Mouse (Mus musculus) right cerebral cortex, postnatal 10 days (tissue): ENCODE results near the gene Kat14.

Experiments
- DNase-seq, 2 experiments: peaks; one replicate each; pipeline ENCODE4 v3.0.0; 2021; ENCODE audit warnings: low spot score in 2 of 2

Kat14 gene

DNA sequence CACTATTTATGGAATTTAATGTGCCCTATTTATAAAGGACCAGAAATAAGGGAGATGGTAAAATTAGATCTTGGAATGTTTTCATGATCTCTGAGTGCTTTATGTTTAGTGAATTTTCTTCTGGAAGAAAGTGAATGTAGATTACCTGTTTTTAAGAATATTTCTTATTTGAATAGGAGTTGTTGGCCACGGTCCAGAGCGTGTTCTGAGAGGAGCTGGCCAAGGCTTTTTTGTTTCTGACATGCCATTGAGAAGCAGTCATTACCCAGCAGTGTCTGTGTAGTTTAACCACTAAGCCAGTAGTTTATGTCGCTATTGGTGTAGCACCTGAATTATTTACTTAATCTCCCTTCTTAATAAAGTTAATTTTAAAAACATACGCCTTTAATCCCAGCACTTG, 13.0 kb downstream of the Kat14 start:
- DNase-seq: no peak

GRCm38 (mm10) chr2:144382624-144383138, 13.9 kb downstream of the Kat14 start:
- no peak for DNase-seq

DNA sequence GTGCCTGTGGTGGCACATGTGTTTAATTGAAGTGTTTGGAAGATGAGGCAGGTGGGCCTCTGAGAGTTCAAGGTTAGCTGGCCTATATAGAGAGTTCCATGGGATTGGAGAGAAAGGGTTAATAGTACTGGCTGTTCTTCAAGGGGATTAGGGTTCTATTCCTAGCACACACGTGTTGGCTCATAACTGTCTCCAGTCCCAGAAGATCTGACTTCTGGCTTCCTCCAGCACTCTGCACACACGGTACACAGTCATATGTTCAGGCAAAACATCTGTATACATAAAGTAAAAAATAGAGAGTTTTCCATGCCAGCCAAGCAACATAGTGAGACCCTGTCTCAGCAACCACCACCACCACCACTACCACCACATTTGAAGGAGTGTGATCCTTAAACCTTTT, 17.5 kb downstream of the Kat14 start:
- DNase-seq: no peak

DNA sequence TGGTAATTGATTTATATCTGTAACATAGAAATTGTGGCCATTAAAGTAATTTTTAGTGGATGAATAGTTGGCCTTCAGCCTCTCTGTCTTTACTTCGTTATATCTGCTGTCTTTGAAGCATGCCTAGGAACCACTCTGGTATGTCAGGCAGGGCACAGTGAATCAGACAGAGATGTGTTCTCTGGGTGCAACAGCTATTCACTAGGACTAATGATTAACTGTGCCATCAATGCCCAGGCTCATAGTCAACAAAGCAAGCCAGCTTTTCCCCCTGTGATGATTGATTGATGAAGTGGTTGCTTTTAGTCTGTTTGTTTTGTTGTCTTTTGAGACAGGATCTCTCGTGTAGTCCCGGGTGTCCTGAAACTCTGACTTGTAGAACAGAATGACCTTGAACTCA, 19.6 kb downstream of the Kat14 start:
- no peak for DNase-seq

DNA sequence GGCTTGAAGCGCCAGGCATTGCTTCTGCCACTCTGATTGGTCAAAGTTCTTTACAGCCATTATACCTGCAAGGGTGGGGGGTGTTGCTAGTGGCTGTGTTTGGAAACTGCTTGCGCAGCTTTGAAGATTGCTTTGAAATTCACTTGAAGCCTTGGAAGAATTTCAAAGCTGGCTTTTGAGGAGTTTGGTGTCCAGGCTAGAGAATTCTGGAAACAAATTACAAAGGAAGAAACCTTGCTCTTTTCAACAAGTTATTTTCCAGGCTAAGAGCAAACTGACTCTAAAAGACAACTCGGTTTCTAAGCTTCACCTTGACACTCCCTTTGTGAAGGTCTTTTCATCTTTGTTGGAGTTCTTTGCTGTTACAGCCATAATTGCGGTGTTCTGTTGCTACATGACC, 30.7 kb downstream of the Kat14 start:
- no peak for DNase-seq

- no peak for DNase-seq
Measured at GRCm38 (mm10) chr2:144400659-144401058, 31.9 kb downstream of the Kat14 start.

- no peak for DNase-seq
Measured at GRCm38 (mm10) chr2:144409037-144409436, 40.3 kb downstream of the Kat14 start.

GRCm38 (mm10) chr2:144410603-144411002, 41.8 kb downstream of the Kat14 start:
- DNase-seq: peak; percentile 52 to 53

DNA sequence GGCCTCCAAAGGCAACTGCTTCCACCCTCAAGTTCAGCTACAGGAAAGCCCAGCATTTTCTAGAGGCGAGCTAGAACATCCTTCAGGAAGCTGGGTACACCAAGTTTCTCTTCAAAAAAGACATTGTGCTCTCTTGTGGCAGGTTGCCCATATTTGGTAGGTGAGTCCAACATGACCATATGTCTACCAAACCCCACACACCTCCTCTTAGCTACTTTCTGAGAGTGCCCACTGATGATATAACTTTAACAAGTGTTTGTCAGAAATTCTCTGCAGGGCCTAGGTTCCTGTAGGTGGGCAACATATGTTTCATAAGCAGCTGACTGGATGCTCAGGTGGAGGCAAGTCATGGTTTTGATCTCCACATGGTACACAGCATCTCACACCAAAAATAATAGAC, 45.9 kb downstream of the Kat14 start:
- no peak for DNase-seq

DNA sequence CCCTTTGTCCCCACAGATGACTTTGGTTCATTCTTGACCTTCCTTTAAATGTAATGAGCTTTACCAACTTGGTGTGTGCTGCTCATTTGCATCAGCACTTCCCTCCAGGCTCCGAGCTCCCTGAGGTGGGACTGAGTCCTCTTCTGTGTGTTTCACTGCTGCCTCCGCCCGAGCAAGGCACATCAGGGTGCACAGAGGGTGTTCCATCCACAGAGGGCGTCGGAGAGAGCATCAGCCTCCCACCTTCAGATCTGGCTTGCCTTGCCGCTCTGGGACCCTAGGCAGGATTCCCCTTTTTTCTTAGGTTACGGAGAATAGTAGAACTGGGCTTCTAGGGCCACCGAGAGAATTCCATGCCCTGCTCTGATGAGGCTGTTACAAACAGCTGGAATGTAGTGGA, 48.1 kb downstream of the Kat14 start:
- DNase-seq: no peak

- no peak for DNase-seq
Measured at GRCm38 (mm10) chr2:144418062-144418461, 49.3 kb downstream of the Kat14 start.

DNA sequence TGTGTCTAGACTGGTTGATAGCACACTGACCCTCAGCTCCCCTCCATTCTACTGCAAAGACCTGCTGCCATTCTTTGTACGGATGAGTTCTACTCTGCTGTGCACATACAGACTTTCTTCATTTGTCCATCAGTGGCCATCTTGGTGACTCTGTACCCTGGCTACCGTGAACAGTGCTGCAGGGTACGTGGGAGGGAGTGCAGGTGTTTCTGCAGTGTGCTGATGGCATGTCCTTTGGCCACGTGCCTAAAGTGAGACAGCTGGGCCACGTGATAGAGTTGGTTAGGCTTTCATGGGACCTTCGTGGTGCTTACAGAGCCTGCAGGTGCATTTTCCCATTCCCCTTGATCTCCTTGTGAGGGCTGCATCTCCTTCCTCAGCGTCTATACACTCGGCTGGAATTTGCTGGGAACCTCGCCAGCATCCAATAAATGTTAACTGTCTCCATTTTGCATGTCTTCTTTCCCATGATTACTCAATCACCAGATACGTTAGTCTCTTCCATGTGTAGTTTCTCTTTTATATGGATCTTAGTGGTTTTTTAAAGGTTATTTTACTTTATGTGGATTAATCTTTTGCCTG, 53.4 kb downstream of the Kat14 start:
- no peak for DNase-seq

- DNase-seq: no peak
Measured at GRCm38 (mm10) chr2:144425761-144426160, 57.0 kb downstream of the Kat14 start.

GRCm38 (mm10) chr2:144427852-144428251, 59.1 kb downstream of the Kat14 start:
- DNase-seq: no peak

- no peak for DNase-seq
Measured at GRCm38 (mm10) chr2:144428659-144429058, 59.9 kb downstream of the Kat14 start.

DNA sequence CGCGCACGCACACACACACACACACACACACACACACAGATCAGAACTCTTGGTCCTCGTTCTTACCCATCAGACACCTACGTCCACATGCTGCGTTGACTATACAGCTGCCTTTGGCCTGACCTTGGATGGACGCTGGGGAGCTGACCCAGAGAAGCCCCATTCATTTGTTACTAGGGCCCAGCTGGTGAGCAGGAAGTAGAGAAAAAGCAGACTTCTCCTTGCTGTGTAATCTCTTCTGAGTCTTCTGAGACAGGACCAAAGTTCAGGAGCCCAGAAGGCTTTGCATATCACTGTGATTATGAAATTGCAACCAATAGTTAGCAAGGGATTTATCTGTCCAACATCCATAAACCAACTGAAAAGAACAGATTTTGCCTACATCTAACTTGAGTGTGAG, 60.4 kb downstream of the Kat14 start:
- no peak for DNase-seq

- no peak for DNase-seq
Measured at GRCm38 (mm10) chr2:144431286-144431825, 62.6 kb downstream of the Kat14 start.

- DNase-seq: peak; percentile 64 to 84
Measured at GRCm38 (mm10) chr2:144435679-144436078, 66.9 kb downstream of the Kat14 start.

DNA sequence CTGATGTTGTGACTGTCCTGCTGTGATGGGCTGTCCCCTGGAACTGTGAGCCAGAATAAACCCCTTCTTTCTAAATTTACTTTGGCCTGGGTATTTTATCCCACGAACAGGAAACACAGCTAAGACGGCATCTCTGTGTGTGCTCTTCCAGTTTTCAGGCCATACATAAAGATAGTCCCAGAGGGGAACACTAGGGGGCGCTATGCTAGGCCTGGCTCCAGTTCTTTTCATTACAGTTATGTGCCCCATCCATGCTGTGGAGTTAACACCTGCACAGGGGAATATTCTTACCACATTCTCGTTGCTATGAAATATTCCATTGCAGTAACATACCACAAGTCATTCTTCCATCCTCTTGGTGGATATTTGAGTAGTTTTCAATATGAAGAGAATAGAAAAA, 69.6 kb downstream of the Kat14 start:
- DNase-seq: no peak

- no peak for DNase-seq
Measured at GRCm38 (mm10) chr2:144439191-144439700, 70.5 kb downstream of the Kat14 start.

DNA sequence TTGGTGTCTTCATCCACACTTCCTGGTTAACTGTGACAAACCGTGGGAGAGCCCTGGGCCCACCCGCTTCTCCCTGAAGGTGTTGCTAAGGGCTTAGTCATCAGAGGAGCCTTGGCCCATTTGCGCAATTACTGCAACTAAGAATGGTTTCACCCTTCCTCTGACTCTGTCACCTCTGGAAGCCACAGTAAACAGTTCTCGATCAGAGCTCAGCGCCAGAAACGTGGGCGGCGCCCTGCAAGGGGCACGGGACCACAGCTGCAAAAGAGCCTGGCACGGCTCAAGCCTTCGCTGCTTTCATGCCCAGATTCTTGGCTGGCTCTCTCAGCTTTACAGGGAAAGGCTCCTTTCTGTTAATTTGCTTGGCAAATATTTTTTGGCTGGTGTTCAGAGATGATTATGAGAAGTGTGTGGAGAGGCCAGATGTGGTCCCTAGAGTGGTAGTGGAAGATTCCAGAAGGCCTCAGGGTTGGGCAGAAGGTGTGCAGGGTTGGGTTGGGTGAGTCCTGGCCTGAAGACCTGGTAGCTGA, 72.7 kb downstream of the Kat14 start:
- peak in 1 of 2 experiments; percentile 49 for DNase-seq

DNA sequence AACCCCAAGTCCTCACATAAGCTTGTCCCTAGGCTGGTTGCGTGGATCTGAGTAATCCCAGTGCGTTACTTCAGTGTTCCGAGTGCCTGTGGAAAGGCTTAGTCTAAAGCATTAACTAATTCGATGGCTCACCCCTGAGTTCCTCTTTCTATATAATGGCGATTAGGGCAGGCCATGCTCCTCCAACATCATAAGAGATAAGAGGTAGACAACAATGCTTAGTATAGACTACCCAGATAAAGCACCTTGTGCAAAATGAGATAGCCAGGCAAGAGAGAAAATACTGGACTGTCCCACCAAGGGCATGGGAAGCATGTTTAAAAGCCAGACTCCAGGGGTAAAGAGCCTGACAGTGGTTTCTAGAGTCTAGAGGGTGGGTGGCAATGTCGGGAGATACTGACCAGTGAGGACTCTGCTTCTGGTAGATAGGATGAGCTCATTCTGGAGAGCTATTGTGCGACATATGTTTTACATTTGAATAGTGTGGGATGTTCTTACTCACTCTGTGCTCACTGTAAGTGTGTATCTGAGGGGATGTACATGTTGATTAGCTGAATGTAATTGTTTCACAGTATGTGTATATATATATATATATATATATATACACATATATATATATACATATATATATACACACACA, 77.7 kb downstream of the Kat14 start:
- DNase-seq: no peak

GRCm38 (mm10) chr2:144450378-144450777, 81.6 kb downstream of the Kat14 start:
- no peak for DNase-seq
